Mouse (Mus musculus) NIH3T3 (cell line): Measurements from ENCODE around the gene Itgb2.
A peak's percentile ranks its signal among the peaks of the same experiment; 100 is the strongest.

Experiments used
- DNase-seq: peaks from one replicate; pipeline ENCODE4 v3.0.0-alpha.2; 2012; ENCODE audit warnings: low read depth

The Itgb2 gene

DNA sequence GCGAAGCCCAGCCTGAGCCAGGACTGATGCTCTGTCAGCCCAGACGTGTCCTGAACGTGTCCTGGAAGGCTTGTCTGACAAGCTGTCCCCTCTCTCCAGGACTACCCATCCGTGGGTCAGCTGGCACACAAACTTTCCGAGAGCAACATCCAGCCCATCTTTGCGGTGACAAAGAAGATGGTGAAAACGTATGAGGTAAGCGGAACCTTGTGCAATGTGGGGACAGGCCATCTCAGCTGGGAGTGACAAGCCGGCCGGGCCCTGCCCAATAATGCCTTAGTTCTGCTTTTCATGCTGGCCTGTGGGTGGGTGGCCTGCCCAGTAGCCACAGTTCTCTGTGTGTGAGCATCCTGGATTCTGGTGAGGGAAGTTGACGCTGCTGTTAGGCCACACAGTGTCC is 20.8 kb downstream of the Itgb2 start:
- no peak for DNase-seq

DNA sequence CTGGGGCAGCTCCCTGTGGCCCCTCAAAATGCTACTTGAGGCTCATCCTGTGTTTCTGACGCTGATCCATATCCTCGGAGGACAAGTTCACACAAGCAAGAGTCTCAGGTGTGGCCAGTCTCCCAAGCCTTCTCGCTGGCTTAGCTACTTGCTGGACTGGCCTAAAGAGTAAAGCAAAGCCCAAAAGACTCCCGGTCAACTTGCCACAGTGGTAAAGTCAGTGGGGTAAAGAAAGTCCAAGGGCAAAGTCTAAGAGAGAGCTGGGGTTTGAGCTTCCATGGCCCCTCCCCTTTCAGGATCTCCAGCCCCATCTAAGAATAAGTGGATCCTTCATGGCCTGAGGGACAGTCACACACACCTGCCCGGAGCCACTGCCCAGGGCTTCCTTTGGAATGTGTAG is 22.1 kb downstream of the Itgb2 start:
- no peak for DNase-seq

DNA sequence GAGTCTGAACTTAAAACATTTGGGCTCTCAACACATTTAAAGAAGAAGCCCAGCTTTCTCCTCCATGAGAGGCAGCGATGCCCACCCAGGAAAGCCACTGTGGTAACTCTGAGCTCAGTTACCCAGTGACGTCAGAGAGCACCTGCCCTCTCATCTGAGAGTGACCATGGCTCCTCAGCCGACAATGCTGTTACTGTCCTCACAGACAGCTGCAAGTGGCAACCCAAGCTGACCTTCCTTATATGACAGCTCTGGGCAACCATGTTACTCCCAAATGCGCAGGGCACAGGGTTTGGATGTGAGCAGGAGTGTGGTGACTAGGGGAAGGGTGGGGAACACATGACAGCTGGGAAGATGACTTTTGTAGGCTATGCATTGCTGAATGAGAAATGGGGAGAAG is 23.2 kb downstream of the Itgb2 start:
- no peak for DNase-seq

DNA sequence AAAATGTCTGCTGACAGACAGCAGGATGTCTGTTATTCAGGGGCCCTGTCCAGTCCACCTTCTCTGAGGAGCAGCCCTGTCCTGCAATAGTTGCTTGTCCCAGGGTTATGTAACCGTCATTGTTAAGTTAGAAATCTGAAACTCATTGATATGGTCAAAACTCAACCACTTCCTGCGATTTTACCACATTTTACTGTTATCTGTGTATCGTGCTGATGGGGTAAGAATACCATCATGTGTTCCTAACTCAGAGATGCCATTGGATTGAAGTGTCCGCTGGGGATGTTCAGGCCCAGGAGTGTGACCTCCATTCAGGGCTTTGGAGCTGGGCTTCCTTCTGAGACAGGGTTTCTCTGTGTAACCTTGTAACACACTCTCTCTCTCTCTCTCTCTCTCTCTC is 24.9 kb downstream of the Itgb2 start:
- DNase-seq = no peak

DNA sequence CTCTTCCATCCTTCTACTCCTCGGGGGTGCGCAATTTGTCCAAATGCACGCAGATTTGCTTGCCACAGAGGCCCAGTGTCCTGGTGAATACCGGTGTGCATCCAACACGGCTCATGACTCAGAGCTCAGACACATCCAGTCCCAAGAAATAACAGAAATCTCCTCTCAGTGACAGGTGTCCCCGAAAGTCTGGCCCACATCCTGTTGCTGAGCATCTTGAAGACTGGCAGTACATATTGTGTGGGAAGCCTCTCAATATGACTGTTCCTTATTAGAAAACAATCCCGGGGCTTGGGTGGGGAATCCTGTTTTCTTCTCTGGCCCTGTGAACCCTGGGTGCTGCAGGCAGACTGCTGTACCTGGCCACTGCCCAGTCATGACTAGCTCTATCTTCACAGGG is 26.6 kb downstream of the Itgb2 start:
- DNase-seq = no peak

DNA sequence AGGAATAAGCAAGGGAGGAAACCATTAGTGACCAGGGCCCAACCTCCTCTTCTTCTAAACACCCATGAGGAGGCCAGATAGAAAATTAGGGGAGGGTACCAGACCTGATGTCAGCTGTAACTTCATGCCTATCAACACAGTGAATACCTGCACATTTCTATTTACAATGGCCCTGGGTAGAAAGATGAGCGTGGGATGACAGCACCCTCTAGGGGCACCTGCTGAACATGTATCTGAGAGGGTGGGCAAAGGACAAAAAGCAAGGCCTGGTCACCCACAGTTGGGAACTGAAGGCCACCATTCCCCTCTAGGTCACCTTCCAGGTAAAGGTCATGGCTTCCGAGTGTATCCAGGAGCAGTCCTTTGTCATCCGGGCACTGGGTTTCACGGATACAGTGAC is 27.6 kb downstream of the Itgb2 start:
- DNase-seq = peak; percentile 71

DNA sequence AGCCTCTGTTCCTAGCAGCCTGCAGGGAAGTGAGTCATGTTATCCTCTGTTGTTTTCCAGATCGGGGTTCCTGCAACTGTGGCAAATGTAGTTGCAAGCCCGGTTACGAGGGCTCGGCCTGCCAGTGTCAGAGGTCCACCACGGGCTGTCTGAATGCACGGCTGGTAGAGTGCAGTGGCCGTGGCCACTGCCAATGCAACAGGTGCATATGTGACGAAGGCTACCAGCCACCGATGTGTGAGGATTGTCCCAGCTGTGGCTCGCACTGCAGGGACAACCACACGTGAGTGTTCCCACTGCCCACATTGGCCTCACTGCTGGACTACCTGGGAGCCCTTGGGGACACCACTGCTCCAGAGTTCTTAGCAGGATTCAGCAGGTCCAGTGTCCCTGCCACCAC is 30.0 kb downstream of the Itgb2 start:
- DNase-seq = no peak

DNA sequence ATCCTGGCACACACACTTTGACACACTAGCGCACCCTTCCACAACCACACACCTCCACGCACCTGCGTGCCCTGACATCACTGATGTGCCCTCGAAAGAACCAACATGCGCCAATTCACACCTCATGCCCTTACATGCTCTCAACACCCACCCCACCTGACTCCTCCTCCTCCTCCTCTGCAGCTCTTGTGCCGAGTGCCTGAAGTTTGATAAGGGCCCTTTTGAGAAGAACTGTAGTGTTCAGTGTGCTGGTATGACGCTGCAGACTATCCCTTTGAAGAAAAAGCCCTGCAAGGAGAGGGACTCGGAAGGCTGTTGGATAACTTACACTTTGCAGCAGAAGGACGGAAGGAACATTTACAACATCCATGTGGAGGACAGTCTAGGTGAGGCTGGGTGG is 30.8 kb downstream of the Itgb2 start:
- DNase-seq = no peak

DNA sequence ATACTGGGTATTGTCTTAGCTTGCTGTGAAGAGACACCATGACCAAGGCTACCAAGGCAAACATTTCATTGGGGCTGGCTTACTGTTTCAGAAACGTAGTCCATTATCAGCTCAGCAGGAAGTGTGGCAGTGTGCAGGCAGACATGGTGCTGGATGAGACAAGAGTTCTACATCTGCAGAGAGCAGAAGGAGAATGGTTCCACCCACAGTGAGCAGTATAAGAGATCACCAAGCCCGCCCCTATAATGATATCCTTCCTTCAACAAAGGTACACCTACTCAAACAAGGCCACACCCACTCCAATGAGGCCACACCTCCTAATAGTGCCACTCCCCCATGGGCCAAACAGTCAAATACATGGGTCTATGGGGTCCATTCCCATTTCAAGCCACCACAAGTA is 31.5 kb downstream of the Itgb2 start:
- DNase-seq = no peak

DNA sequence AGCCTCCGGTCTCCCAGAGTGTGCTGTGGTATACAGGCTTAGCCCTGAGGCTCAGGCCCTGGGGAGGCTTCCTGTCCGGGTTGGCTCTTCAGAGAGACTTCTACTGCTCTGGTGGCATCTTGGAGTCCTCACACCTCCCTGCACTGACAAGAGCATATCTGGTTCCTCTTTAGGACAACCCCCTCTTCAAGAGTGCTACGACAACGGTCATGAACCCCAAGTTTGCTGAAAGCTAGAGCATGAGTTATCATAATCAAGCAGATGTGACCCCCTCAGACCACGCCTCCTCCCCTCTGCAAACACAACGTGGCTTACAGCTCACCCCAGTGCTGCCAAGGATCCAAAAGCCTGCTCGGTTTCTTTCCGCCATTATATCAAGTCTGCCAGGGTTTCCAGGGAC is 35.0 kb downstream of the Itgb2 start:
- no peak for DNase-seq

DNA sequence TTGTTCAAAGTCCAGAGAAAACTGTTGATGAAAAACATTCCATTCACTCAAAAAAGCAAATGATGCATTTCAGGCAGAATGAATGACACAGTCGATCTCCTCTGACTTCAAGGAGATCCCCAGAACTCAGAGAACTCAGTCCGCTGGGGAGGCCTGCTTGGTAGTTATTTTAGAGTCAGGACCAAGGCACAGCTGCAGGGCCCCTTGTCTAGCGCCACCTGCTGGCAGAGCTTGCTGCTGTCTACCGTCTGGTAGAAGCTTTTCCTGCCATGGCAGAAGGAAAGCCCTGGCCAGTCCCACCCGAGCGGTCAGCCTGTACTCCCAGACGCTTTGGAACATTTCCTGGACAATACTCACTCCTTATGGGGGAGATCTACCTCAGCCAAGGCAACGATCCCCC is 36.6 kb downstream of the Itgb2 start:
- peak; percentile 83 for DNase-seq

DNA sequence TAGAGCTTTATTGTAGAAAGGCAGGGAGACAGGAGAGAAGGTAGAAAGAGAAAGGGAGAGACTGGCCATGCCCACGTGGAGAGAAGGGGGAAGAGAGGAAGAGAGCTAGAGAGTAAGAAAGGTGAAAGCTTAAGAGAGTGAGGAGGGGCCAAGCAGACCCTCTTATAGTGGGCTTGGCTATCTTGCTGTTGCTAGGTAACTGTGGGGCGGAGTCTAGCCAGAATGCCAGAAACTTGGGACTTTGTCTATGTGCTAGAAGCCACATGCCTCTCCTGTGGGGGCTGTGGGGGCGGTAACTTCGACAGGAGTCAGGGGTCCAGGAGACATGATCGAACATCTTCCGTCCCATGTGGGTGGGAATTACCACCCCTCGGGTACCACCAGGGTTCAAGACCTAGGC is 39.4 kb downstream of the Itgb2 start:
- no peak for DNase-seq

DNA sequence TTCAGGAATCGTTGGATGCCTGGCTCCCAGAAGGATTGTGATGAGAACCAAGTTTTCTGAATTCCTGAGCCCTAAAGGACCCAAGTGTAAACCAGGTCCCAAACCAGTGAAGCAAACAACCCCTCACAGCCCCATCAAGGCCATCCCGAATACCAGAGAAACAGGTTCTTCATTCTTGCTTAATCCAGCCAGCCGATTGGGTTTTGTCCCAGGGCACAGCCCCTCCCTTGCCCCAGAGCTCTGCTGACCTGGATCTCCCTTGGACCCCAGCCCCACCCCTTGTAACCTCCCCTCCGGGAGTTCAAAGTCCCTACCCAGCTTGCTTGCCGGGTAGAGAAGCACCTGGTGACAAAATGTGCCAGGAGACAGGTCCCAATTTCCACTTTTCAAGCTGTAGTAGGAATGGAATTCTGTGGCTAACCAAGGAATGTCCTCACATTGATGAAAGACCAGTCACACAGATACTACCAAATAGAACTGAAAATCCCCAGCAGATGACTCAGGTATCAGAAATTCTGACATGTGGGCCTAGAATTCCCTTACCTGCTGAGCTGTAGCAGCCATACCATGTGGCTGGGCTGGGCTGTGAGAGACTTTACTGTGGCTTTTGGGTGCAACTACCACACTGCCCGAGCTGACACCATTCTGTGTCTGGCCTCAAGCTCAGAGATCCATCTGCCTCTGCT is 40.1 kb downstream of the Itgb2 start:
- peak; percentile 75 for DNase-seq

DNA sequence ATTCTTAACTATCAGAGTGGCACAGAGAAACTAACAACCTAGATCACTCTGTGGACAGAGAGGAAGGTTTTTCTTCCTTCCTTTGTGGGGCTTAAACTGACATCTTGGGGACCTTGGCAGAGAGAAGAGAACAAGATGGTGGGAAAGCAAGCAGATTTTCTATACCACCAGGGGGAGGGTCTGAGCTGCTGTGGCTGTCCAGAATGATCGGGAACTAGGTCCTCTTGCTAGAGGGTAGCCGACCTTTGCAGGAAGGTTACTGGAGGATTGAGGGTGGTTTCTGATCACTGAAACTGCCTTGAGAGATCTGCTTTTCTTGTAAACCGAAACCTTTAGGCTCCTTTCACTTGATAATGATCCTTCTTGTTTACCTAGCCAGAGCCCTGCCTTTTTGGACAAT is 42.2 kb downstream of the Itgb2 start:
- DNase-seq = no peak

DNA sequence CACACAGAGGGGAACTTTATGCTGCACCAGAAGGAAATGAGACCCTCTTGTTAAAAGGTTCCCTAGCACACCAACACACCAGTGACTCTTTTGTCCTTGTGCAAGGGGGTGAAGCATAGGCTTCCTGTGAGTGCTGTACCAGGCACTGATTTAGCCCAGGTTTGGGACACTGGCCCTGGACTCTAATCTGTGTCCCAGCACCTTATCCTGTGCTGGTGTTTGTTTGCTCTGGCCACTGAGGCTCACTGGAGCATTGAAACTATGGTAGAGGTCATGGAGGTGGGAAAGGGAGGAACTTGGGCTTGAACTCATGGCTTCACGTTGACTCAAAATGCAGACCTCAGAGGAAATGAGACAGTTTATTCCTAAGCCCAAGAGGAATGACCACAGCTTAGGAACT is 43.1 kb downstream of the Itgb2 start:
- no peak for DNase-seq

DNA sequence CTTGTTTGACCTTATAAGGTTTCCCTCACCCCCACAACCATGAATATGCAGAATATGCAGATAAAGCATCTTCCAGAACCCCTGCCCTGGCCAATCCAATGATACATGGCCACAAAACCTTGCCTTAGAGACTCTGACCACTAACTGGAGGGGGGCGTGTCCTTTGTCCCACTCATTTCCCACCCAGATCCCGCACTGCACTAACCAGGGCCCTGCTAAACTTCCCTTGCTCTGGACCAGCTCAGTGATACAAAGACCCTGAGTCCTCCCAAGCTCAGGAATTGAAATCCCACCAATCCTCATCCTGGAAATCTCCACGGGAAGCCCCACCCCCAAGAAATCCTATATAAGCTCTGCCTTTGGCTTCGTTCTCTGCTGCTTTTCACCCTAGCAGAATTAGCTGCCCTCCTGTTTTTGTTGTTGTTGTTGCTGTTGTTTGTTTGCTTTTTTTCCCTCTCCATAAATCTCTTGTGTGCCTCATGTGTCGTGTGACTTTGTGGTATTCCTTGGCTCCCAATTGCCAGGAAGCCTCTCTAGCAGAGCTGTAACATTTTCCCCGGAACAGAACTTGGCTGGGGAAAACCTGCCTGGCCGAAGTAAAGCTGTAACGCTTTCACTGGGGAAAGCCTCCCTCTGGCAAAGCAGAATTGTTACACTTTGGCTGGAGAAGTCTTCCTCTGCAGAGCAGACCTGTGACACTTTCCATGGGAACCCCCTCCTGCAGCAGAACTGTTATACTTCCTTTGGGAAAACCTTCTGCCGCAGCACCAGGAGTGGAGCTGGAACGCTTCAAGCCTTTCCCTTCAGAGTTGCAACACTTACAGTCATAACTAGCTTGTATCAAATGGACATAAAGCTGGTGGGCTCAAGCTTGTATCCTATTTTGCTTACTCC is 50.2 kb downstream of the Itgb2 start:
- peak; percentile 52 for DNase-seq

DNA sequence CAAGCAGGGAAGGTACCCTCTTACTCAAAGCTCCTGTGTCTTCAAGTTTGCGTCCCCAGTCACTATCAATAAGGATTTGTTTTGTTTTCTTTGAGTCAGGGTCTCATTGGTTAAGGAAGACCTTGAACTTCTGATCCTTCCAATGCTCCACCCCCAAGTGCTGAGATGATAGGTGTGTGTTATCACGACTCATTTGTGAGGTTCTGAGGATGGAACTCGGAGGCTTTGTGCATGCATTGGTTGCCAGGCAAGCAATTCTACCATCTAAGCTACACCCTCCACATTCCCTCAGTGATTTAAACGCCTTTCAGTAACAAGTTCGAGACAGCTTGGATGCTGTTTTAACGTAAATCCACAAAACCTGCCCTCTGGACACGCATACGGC is 51.0 kb downstream of the Itgb2 start:
- no peak for DNase-seq

DNA sequence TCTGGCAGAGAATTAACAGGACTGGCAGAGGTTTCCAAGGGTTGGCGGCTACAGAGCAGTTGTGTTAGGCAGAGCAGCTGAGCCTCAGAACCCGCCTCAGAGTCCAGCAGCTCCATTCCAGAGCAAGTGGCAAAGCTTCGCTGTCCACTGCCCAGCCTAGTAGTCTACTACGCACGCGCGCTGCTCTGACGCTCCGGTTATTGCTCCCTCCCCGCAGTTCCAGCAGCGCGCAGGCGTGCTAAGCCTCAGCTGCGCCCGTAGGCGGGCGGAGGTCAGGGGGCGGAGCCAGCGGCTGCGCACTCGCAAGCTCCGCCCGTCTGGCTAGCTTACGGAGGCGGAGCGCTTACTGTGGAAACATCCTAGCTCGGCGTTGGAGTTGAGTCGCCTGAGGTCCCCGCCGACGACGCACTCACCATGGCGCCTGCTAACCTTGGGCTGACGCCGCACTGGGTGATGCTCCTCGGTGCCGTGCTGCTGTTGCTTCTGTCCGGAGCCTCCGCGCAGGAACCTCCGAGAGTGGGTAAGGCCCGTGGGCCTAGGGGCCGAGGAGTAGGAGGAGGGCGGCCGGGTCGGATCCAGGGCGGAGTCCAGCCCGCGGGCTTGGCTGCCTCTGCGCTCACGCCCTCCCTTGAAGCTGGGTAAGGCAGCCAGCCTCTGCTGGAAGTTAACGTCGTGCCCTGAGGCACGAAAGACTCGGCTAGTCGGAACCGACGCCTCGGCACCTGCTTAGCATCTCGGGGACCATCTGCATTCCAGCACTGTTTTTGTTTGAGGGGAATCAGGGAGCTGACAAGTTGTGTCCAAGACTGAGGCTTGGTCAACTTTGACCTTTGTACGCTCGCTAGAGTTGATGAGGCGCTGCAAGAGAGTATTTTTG is 51.6 kb downstream of the Itgb2 start, which contains the start of gene Pttg1ip:
Gene Pttg1ip, plus strand, starts transcription at position 313 of the 877 bp plus-strand sequence.
- DNase-seq = peak; percentile 99

DNA sequence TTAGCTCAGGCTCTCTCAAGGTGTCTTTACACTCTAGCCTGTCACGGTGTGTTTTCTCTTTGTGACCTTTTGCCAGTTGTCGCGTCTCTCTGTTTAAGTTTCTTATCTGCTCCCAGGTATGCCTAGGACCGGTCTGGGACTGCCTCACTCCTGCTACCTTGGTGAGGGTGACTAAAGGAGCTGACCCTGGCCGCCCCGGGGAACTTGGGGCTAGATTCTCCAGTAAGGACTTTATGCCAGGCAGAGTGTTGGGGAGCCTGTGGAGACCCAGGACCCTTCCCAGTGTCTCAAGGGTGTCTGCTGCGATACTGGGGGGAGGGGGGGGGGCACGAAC is 52.2 kb downstream of the Itgb2 start:
- no peak for DNase-seq

DNA sequence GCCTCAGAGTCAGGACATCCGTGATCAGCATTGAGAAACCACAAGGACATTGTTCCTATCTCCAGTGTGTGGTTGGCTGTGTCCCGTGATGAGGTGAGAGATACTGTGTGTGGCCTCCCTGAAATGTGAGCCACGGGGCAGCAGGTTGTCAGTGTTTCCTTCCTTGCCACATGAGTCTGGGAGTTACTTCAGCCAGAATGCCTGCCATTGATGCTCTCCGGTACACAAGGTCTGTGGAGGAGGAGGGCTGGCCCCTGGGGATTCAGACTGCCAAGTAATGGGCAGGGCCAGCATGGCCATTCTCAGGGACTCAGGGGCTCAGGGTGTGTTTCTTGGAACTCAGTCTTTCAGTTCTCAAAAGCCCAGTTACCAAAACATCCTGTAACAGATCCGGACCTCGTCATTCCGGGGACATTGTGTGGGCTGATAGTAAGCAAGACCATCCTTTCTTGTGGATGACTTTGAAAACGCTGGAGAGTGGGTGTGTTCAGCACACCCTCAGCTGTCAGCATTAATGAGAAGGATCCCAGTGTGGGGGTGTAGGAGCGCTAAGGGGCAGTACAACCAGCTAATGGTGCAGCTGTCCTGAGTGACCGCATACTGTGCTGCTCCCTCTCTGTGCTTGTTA is 53.9 kb downstream of the Itgb2 start:
- peak; percentile 48 for DNase-seq

DNA sequence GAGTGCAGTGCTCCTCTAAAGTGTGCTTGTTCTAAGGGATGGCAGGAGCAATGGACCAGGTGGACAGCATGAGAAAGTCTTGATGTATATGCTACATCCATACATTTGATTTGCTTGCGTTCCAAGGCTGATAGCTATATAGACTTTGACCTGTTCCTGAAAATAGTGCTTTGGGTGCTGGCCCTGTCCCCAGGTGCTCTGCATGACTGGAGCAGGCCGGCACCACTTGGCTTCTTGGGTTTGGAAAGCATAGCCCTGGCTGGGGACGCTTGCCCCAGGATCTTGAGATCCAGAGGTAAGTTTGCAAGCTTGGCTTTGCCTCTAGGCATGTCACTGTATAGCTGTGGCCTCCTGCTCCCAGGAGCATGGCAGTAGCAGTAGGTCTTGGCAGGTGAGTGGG is 56.6 kb downstream of the Itgb2 start:
- DNase-seq = no peak

DNA sequence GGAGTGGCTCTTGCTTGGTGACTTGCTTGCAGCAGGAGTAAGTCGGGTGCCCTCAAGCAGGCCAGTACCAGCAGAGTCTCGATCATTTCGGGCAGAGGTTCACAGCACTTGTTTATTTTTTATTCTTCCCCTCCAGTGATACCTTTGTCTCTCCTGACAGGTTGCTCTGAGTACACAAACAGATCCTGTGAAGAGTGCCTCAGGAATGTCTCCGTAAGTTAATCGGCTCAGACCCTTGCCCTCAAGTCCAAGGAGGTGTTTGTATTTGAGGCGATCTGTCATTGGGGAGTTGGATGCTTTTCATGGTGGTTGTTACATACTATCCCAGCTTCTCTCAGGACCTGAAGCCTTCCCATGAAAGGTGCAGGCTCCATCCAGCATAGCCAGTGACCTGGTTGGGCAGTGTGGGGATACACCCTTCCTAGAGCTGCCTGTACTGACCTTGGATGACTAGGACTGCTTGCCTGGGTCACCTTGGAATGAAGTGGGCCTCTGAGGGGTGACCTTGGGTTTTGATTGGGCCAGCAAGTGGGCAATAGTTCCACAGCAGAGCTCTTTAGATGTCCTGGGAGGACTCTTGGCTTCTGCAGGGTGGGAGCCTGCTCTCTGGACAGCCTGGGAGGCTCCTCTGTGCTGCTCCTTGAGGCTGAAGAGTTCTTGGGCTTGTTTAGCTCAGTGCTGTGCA is 57.2 kb downstream of the Itgb2 start:
- no peak for DNase-seq
